Mouse (Mus musculus): ENCODE measurements around the gene Ces2b. TPM values are rescaled to one million over a fixed set of nuclear protein-coding genes. Genes with fewer than 3 reads are reported as not detected.
"Not testable (repeated sequence)": the region's sequence is repeated elsewhere in the genome, so short reads cannot be mapped to it uniquely, and the experiment has no call there.

Ces2b gene
- polyA plus RNA-seq, 1 experiment from 2014 or later, result 0.06 TPM

GRCm38 (mm10) chr8:104846831-104847230 is 15.5 kb downstream of the Ces2b start, which contains the start of gene Ces2c:
Gene Ces2c (plus strand): TSS chr8:104847068.
- Histone ChIP-seq H3K27ac (no peak within 1 kb of the TSS), H3K9ac (no peak within 1 kb of the TSS), H3K4me1 (replicated peaks) (no peaks in the 10 kb centered on the region), H3K36me3 (no peaks in the 10 kb centered on the region), H3K4me3 (no peak within 1 kb of the TSS), H3K4me2 (no peak within 1 kb of the TSS), H3K27me3 (no peaks in the 10 kb centered on the region), H3K9me3 (replicated peaks) (no peaks in the 10 kb centered on the region)
- no peak for ATAC-seq (replicated peaks; ENCODE audit: insufficient number of reproducible peaks, insufficient read depth, low FRiP score, low read depth)
- 74% methylated on average over 3 of the region's 3 CpGs for WGBS

DNA sequence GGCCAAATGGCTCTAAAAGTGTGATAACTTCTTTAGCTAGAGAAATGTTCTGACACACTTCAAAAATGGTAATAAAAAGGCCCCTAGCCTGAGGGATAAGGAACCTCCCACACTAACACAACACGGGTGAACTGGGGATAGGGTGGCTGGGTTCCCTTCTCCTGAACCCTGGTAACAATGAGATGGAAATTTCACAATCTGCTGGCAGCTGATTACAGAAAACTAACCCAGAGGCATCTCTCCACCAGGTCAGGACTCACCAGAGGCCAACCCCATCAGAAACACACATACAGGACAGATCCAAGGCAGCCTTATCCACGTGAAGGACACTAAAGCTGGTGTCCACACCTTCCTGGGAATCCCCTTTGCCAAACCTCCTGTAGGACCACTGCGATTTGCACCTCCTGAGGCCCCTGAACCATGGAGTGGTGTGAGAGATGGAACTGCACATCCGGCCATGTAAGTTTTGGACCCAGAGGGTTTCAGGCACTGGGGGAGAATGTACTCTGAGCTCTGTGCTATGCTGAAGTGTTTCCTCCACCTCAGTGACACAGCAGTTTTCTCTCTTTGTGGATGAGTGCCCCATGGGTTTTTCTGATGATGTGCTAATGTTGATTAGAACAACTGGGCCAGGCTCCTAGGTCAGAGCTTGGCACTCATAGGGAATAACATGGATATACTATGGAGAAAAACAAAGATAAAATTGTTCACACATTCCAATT is 16.5 kb downstream of the Ces2b start:
- H3K4me1 ChIP-seq (replicated peaks), result no peaks in the 10 kb centered on the region
- H3K36me3 ChIP-seq, result no peaks in the 10 kb centered on the region
- no peaks in the 10 kb centered on the region for H3K27me3 ChIP-seq
- H3K27ac ChIP-seq, result no peak overlapping the region
- H3K9me3 ChIP-seq (replicated peaks), result no peaks in the 10 kb centered on the region
- H3K9ac ChIP-seq, result no peak overlapping the region
- no peak overlapping the region for H3K4me3 ChIP-seq
- WGBS, result 61% methylated on average over 4 of the region's 4 CpGs
- H3K4me2 ChIP-seq, result no peak overlapping the region
- no peak for ATAC-seq (replicated peaks; ENCODE audit: insufficient number of reproducible peaks, insufficient read depth, low FRiP score, low read depth)

GRCm38 (mm10) chr8:104866844-104867531 is 35.6 kb downstream of the Ces2b start:
- no CpG with 5 or more reads among the region's 4 CpGs for WGBS
- H3K27me3 ChIP-seq; H3K4me3 ChIP-seq; H3K9ac ChIP-seq; H3K4me1 ChIP-seq (replicated peaks); H3K9me3 ChIP-seq (replicated peaks); H3K4me2 ChIP-seq; H3K36me3 ChIP-seq; ATAC-seq (replicated peaks; ENCODE audit: insufficient number of reproducible peaks, insufficient read depth, low FRiP score, low read depth); H3K27ac ChIP-seq: not testable (repeated sequence)

DNA sequence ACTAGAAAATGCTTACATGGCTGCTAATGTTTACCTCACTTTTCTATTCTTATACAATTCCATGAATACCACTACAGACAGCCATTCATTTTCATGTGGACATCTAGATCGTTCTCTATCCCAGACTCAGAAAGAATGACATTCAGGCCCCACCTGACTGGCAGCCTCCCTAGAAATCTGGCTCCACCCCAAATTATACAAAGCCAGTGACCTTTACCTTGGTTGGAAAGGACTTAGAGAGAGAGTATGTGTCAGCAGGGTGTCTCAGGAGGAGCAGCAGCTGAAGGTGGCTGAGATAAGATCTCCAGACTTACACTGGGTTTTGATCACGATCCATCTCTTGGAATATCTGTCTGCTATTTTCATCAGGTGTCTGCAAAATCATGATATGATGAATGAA is 37.5 kb downstream of the Ces2b start:
- H3K27ac ChIP-seq; H3K27me3 ChIP-seq; H3K36me3 ChIP-seq; ATAC-seq (replicated peaks; ENCODE audit: insufficient number of reproducible peaks, insufficient read depth, low FRiP score, low read depth); H3K4me1 ChIP-seq (replicated peaks); H3K4me3 ChIP-seq; H3K9me3 ChIP-seq (replicated peaks); H3K9ac ChIP-seq; H3K4me2 ChIP-seq: not testable (repeated sequence)
- WGBS, result no CpG with 5 or more reads among the region's 2 CpGs

GRCm38 (mm10) chr8:104886223-104886926 is 55.0 kb downstream of the Ces2b start:
- H3K9ac ChIP-seq; H3K27me3 ChIP-seq; H3K36me3 ChIP-seq; H3K27ac ChIP-seq; H3K4me1 ChIP-seq (replicated peaks); H3K9me3 ChIP-seq (replicated peaks); ATAC-seq (replicated peaks; ENCODE audit: insufficient number of reproducible peaks, insufficient read depth, low FRiP score, low read depth); H3K4me3 ChIP-seq; H3K4me2 ChIP-seq: not testable (repeated sequence)
- no CpG with 5 or more reads among the region's 4 CpGs for WGBS

Other genes with a start within 250 kb of the Ces2b start
- gene Pdp2, start 240.1 kb upstream of the Ces2b start, polyA plus RNA-seq (2015; fragmentation: Nextera tagmentation; extraction: Ambion mirVana), result 5.8 and 7.3 TPM in 2 replicates
- 17.7 and 20.2 TPM in 2 replicates for gene Cdh16, start 207.2 kb upstream of the Ces2b start, polyA plus RNA-seq (2015; fragmentation: Nextera tagmentation; extraction: Ambion mirVana)
- gene Rrad, start 200.2 kb upstream of the Ces2b start, polyA plus RNA-seq (2015; fragmentation: Nextera tagmentation; extraction: Ambion mirVana), result 272 and 277 TPM in 2 replicates
- 158 and 190 TPM in 2 replicates for gene Ciao2b, start 189.6 kb upstream of the Ces2b start, polyA plus RNA-seq (2015; fragmentation: Nextera tagmentation; extraction: Ambion mirVana)
- gene Ces2a, start 97.6 kb upstream of the Ces2b start, polyA plus RNA-seq (2015; fragmentation: Nextera tagmentation; extraction: Ambion mirVana), result not detected in 2 replicates
- gene Ces2c, start 15.5 kb downstream of the Ces2b start, polyA plus RNA-seq (2015; fragmentation: Nextera tagmentation; extraction: Ambion mirVana), result not detected in 2 replicates
- gene Ces2e, start 94.7 kb downstream of the Ces2b start, polyA plus RNA-seq (2015; fragmentation: Nextera tagmentation; extraction: Ambion mirVana), result 0.08 and 0.18 TPM in 2 replicates
- gene Ces2f, start 115.8 kb downstream of the Ces2b start, polyA plus RNA-seq (2015; fragmentation: Nextera tagmentation; extraction: Ambion mirVana), result not detected in 2 replicates
- gene Ces2g, start 130.1 kb downstream of the Ces2b start, polyA plus RNA-seq (2015; fragmentation: Nextera tagmentation; extraction: Ambion mirVana), result 3.3 and 4.5 TPM in 2 replicates
- not detected in 2 replicates for gene Ces2h, start 169.3 kb downstream of the Ces2b start, polyA plus RNA-seq (2015; fragmentation: Nextera tagmentation; extraction: Ambion mirVana)
- not detected in 2 replicates for gene Ces3a, start 217.0 kb downstream of the Ces2b start, polyA plus RNA-seq (2015; fragmentation: Nextera tagmentation; extraction: Ambion mirVana)

Measured in heart, embryonic 15.5 days (tissue).